ENCODE assay signal across 17 mouse cellular contexts in the genomic region with DNA sequence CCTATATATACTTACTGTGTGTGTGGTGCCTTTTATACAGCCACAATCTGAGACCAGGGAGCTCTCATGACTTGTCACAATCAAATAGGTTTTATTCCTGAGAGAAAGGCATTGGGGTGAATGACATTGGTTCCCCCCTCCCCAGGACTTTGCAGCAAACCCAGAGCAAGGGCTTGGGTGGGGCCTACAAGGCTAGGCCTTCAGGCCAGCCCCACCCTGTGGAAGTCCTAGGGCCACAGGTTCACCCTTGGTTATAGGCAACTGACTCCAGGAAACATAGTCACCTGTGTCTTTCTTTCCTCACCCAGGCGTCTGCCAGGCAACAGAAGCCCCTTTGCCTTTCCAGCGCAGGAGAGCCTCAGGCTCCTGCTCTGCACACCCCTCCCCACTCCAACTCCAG. TPM values are rescaled to one million over a fixed set of nuclear protein-coding genes. Genes with fewer than 3 reads are reported as not detected.
DNase-seq lines count a peak whose midpoint lies in the region; ATAC-seq and TF ChIP-seq lines count a peak whose summit lies in the region.
"Had no signal": no experiment of that assay in that cellular context is flagged by ENCODE, and none has a peak within 500 bp of the region (broad histone marks: within the 10 kb centered on the region; RNA-seq: fewer than 3 reads in every experiment).

No protein-coding gene starts in this region.

- peak overlapping the region; percentile 43; the same call in 1 of the 2 replicates for H3K9ac ChIP-seq in heart, embryonic 16.5 days (ENCODE audit: low read length)
- no peak overlapping the region for H3K9ac ChIP-seq in intestine, postnatal 0 days (ENCODE audit: low read depth, low read length)
- peak overlapping the region; percentile 42 for H3K9ac ChIP-seq in liver, embryonic 16.5 days (ENCODE audit: low read depth, low read length)

- H3K4me1 ChIP-seq in heart, embryonic 16.5 days (ENCODE audit: control insufficient read depth, insufficient read depth, low read length) = peaks cover 28% of the 10 kb centered on the region
- H3K4me1 ChIP-seq in embryonic facial prominence, embryonic 10.5 days = peaks cover 46% of the 10 kb centered on the region
- H3K4me1 ChIP-seq in intestine, postnatal 0 days (replicated peaks; ENCODE audit: control insufficient read depth, insufficient read depth, low read length) = peaks cover 15% of the 10 kb centered on the region
- peaks cover 46% of the 10 kb centered on the region for H3K4me1 ChIP-seq in liver, embryonic 16.5 days (ENCODE audit: control insufficient read depth, low read depth, low read length)

- H3K9me3 ChIP-seq in heart, embryonic 16.5 days (replicated peaks; ENCODE audit: control insufficient read depth, low read length) = no peaks in the 10 kb centered on the region
- H3K9me3 ChIP-seq in embryonic facial prominence, embryonic 10.5 days = no peaks in the 10 kb centered on the region
- H3K9me3 ChIP-seq in intestine, postnatal 0 days (ENCODE audit: control insufficient read depth) = no peaks in the 10 kb centered on the region
- no peaks in the 10 kb centered on the region for H3K9me3 ChIP-seq in liver, embryonic 16.5 days (replicated peaks; ENCODE audit: control insufficient read depth, low read length)

- H3K4me3 ChIP-seq in heart, embryonic 16.5 days (ENCODE audit: low read length) = no peak overlapping the region
- no peak overlapping the region for H3K4me3 ChIP-seq in embryonic facial prominence, embryonic 10.5 days
- H3K4me3 ChIP-seq in intestine, postnatal 0 days (ENCODE audit: low read depth, low read length) = no peak overlapping the region
- H3K4me3 ChIP-seq in liver, embryonic 16.5 days (ENCODE audit: low read depth, low read length) = peak overlapping the region; percentile 68
- H3K4me3 ChIP-seq: myocyte had no signal

- DNase-seq in heart, postnatal 14 days = no peak
- no peak for DNase-seq in embryonic facial prominence, embryonic 10.5 days (ENCODE audit: low spot score)
- no peak for DNase-seq in retina, postnatal 1 day
- no peak for DNase-seq in embryo, embryonic 10.5 days (ENCODE audit: low spot score)
- DNase-seq in frontal cortex, postnatal 36 days (ENCODE audit: low spot score in 2 of 2) = no peak
- DNase-seq: cerebellum, postnatal 14 days; kidney, postnatal 10 days; right cerebral cortex, postnatal 25 days had no signal

- no peaks in the 10 kb centered on the region for H3K27me3 ChIP-seq in heart, embryonic 16.5 days (ENCODE audit: control insufficient read depth, insufficient read depth, low read length)
- peaks cover 35% of the 10 kb centered on the region for H3K27me3 ChIP-seq in embryonic facial prominence, embryonic 10.5 days (replicated peaks; ENCODE audit: low read depth, poor library complexity, severe bottlenecking)
- no peaks in the 10 kb centered on the region for H3K27me3 ChIP-seq in intestine, postnatal 0 days (replicated peaks; ENCODE audit: control insufficient read depth, insufficient read depth, low read length)
- H3K27me3 ChIP-seq in liver, embryonic 16.5 days (ENCODE audit: control insufficient read depth, insufficient read depth, low read depth, low read length) = peaks cover 5% of the 10 kb centered on the region; the same call in 1 of the 2 replicates

- H3K4me2 ChIP-seq in heart, embryonic 16.5 days (ENCODE audit: low read depth, low read length) = no peak overlapping the region
- peak overlapping the region; percentile 87 for H3K4me2 ChIP-seq in intestine, postnatal 0 days (replicated peaks; ENCODE audit: low read depth)
- peak overlapping the region; percentile 80 for H3K4me2 ChIP-seq in liver, embryonic 16.5 days (ENCODE audit: low read depth, low read length)

- WGBS in heart, embryonic 16.5 days = 83% methylated on average over 2 of the region's 2 CpGs
- WGBS in embryonic facial prominence, embryonic 10.5 days = 21% methylated on average over 2 of the region's 2 CpGs
- WGBS in intestine, postnatal 0 days = 71% methylated on average over 2 of the region's 2 CpGs
- WGBS in liver, embryonic 16.5 days (ENCODE audit: insufficient replicate concordance) = 76% methylated on average over 2 of the region's 2 CpGs

- 0 out of 2 replicates have a peak, but pooled peaks have one; percentile 12 for TF ChIP-seq CTCF in intestine, postnatal 0 days (IDR thresholded peaks at IDR 0.05; ENCODE audit: low read depth)

- no peak for ATAC-seq in heart, embryonic 16.5 days (replicated peaks; ENCODE audit: extremely low read depth, insufficient read depth, low FRiP score)
- ATAC-seq in intestine, postnatal 0 days = peak; percentile 36; the same call in 1 of the 2 replicates
- 0 out of 2 replicates have a peak, but pooled peaks have one; percentile 35 for ATAC-seq in liver, embryonic 16.5 days (ENCODE audit: low read depth)
- ATAC-seq: hindbrain, postnatal 0 days had no signal

- intact Hi-C loops in heart, postnatal 14 days (cut with DNase I) = loop anchor here (2.0 kb wide), 2 partner anchors 25 to 169 kb away; no protein-coding TSS in a partner anchor

- H3K27ac ChIP-seq in heart, embryonic 16.5 days (ENCODE audit: low read length) = peak overlapping the region; percentile 26; the same call in 1 of the 2 replicates
- H3K27ac ChIP-seq in embryonic facial prominence, embryonic 10.5 days (replicated peaks) = peak overlapping the region; percentile 45
- peak overlapping the region; percentile 74 for H3K27ac ChIP-seq in intestine, postnatal 0 days (ENCODE audit: low read depth, low read length)
- H3K27ac ChIP-seq in liver, embryonic 16.5 days (ENCODE audit: low read length) = peak overlapping the region; percentile 67
- H3K27ac ChIP-seq: hindbrain, postnatal 0 days had no signal

- H3K36me3 ChIP-seq in heart, embryonic 16.5 days (ENCODE audit: control insufficient read depth, insufficient read depth) = no peaks in the 10 kb centered on the region
- H3K36me3 ChIP-seq in embryonic facial prominence, embryonic 10.5 days (replicated peaks) = no peaks in the 10 kb centered on the region
- H3K36me3 ChIP-seq in intestine, postnatal 0 days (ENCODE audit: control insufficient read depth, insufficient read depth) = no peaks in the 10 kb centered on the region
- no peaks in the 10 kb centered on the region for H3K36me3 ChIP-seq in liver, embryonic 16.5 days (ENCODE audit: control insufficient read depth, insufficient read depth)

RNA-seq across cellular contexts. Expression of a gene that starts 31.0 kb away (rescaled TPM):
- polyA plus RNA-seq in heart, embryonic 16.5 days (2015; fragmentation: Nextera tagmentation; extraction: Ambion mirVana) = not detected in 2 replicates
- under 1 TPM; 0.14 to 0.29 TPM for total RNA-seq in heart, postnatal 14 days (2021)
- polyA plus RNA-seq in embryonic facial prominence, embryonic 10.5 days (2016; fragmentation: Nextera tagmentation; extraction: Ambion mirVana) = 0.11 TPM in 1 of 2 replicates, not detected in the other
- polyA plus RNA-seq in intestine, postnatal 0 days (2015; fragmentation: Nextera tagmentation; extraction: Ambion mirVana) = 0.09 and 0.22 TPM in 2 replicates
- polyA plus RNA-seq in liver, embryonic 16.5 days (2015; fragmentation: Nextera tagmentation; extraction: Ambion mirVana) = not detected in 2 replicates
- total RNA-seq: hindbrain, postnatal 0 days; layer of hippocampus, postnatal 10 days; megakaryocyte-erythroid progenitor cell, adult 5-6 weeks had no signal
- polyA plus RNA-seq: brain, embryonic 14.5 days; hindbrain, postnatal 0 days; limb, embryonic 11.5 days had no signal
